Mouse (Mus musculus): ENCODE results near the gene Rnf227.

Rnf227 gene

GRCm38 (mm10) chr11:69372056-69372779 is 32.0 kb downstream of the Rnf227 start:
- peak; percentile 47 for DNase-seq

DNA sequence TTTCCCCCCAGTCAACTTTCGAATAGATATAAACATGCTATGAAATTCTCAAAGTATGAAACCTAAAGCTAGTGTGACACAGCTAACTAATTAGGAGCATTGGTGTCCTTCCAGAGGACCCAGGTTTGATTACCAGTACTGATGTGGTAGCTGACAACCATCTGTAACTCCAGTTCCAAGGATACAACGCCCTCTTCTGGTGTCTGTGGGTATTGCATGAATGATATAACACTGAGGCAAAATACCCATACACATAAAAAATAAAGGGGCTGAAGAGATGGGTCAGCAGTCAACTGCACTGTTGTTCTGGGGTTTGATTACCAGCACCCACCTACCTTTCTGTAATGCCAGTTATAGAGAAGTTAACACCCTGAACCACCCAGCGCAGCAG is 32.5 kb downstream of the Rnf227 start:
- no peak for DNase-seq

GRCm38 (mm10) chr11:69373223-69373965 is 33.1 kb downstream of the Rnf227 start:
- DNase-seq, result no peak

DNA sequence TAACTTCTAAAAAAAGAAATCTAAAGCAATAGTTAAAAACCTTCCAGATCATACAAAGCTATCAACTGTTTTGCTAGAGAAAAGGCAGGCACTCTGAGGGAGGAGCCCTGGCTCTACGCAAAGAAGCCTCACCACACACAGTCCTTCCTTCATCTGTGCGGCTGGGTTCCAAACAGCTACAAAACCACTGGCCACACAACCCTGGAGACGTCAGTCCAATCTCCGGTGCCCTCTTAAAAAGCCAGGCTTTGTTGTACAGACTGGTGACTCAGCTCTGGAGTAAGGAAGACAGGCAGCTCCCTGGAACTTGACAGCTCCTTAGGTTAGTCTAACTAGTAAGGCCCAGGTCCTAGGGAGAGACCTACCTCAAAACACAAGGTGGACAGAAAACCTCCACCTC is 35.4 kb downstream of the Rnf227 start:
- DNase-seq, result no peak

- peak; percentile 74 for DNase-seq
Measured at GRCm38 (mm10) chr11:69377766-69378165, 37.5 kb downstream of the Rnf227 start.

GRCm38 (mm10) chr11:69379600-69379999 is 39.3 kb downstream of the Rnf227 start:
- no peak for DNase-seq

DNA sequence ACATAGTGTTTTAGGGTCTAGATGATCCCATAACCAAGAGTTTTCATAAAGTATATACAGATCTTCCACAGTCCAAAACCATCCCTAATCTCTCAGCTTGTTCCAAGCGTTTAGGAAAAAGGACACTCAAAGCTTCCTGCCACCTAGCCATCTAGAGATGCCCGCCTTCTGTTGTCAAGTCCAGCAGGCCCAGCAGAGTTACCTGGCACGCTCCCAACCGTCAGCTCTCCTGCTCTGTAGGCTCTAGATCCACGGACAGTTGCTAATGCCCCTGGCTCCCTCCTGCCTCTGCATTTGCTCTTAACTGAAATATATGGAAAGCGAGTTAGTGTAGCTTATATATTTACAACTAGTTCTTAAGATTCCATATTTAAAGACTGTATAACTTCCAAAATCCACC is 41.1 kb downstream of the Rnf227 start:
- DNase-seq, result no peak

DNA sequence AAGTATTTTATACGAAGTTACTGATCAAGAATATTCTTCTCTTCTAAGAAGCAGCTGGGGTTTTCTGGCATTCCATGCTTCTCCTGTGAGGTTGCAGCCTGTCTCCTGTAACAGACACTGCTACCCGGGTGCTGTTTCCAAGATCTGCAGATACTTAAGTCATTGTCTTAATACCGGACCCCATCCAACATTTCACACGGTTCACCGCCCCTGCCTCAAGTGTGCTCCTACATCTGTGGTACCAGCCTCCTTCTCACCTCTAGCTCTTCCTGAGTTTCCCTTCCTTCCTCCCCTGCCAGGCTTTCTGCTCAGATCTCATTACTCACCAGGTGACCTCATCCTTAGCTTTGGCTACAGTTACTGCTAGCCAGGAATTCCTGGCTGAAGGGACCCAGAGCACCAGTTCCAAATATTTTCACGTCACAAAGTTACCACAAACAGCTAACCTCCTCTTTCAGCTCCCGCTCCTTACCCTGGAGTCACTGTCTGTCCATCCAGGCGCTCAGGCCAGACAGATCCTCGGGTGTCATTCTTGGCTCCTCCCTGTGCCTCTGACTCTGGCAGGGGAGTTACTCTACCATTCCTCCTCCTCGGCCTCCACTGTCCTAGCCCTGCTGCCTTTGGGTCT is 42.3 kb downstream of the Rnf227 start:
- DNase-seq, result no peak

DNA sequence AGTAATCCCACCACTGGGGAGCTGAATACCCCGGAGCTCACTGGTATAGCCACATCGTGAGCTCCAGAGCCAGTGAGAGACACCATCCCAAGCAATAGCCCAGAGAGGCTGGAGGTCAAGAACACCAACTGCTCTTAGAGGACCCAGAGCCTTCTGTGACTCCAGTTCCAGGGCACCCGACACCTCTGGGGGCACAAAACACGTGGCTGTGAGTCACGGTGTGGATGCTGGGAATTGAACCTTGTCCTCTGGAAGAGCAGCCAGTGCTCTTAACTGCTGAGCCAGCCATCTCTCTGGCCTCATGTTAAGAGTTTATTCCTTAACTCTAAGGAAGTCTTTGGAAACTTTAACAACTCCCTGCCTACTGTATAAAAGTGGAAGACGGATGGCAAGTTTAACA is 44.7 kb downstream of the Rnf227 start:
- DNase-seq, result peak; percentile 83

DNA sequence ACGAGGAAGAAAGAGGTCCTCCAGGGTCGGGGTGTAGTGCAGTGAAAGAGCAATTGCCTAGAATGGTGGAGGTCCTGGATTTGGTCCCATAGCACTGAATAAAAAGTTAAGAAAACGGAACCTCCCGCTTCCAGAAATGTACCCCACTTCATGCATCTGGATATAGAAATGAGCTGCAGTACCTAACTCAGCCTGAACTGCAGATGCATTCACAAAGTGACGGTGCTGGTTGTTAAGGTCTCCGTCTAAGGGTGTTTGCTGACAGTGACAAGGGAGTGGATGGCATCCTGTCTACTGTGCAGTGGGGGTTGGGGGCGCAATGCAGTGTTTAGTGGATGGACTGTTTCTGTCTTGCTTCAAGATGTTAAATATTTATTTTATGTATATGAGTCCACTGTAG is 46.5 kb downstream of the Rnf227 start:
- DNase-seq, result no peak

GRCm38 (mm10) chr11:69388680-69389079 is 48.4 kb downstream of the Rnf227 start:
- no peak for DNase-seq

- DNase-seq, result no peak
Measured at GRCm38 (mm10) chr11:69389531-69390399, 49.5 kb downstream of the Rnf227 start.

- DNase-seq, result peak; percentile 85
Measured at GRCm38 (mm10) chr11:69390400-69391034, 50.3 kb downstream of the Rnf227 start.
